Mouse (Mus musculus) 3134 (cell line): ENCODE results near the gene Pdha1.

Source experiments
- DNase-seq: peaks from one replicate; pipeline ENCODE4 v3.0.0-alpha.2; 2011; ENCODE audit warnings: low spot score; ENCODE audit not compliant: insufficient read length; ENCODE audit errors: extremely low read depth

Gene Pdha1

GRCm38 (mm10) chrX:160137861-160138717 lies at the start of gene Pdha1:
Pdha1 (minus strand) TSS chrX:160138413.
- DNase-seq, result peak; percentile 93

- no peak for DNase-seq
These were observed 40.8 kb upstream of the Pdha1 start for GRCm38 (mm10) chrX:160179032-160179431.

GRCm38 (mm10) chrX:160170150-160170549 lies 31.9 kb upstream of the Pdha1 start:
- peak; percentile 13 for DNase-seq

- DNase-seq, result no peak
These were observed 28.2 kb upstream of the Pdha1 start for GRCm38 (mm10) chrX:160166246-160166985.

GRCm38 (mm10) chrX:160164259-160164658 lies 26.0 kb upstream of the Pdha1 start:
- peak; percentile 6 for DNase-seq

- no peak for DNase-seq
These were observed 15.1 kb upstream of the Pdha1 start for GRCm38 (mm10) chrX:160153147-160153815.

GRCm38 (mm10) chrX:160148859-160149258 lies 10.6 kb upstream of the Pdha1 start:
- no peak for DNase-seq

- DNase-seq, result no peak
These were observed 9.2 kb upstream of the Pdha1 start for GRCm38 (mm10) chrX:160147406-160147805.

- no peak for DNase-seq
These were observed 8.6 kb upstream of the Pdha1 start for GRCm38 (mm10) chrX:160146806-160147205.

GRCm38 (mm10) chrX:160137177-160137860 lies 894 bp downstream of the Pdha1 start:
- no peak for DNase-seq

- no peak for DNase-seq
These were observed 2.1 kb downstream of the Pdha1 start for GRCm38 (mm10) chrX:160136153-160136552.

GRCm38 (mm10) chrX:160135719-160136118 lies 2.5 kb downstream of the Pdha1 start:
- DNase-seq, result no peak

GRCm38 (mm10) chrX:160134136-160134843 lies 3.9 kb downstream of the Pdha1 start:
- no peak for DNase-seq

- no peak for DNase-seq
These were observed 21.6 kb downstream of the Pdha1 start for GRCm38 (mm10) chrX:160116658-160117057.

GRCm38 (mm10) chrX:160116074-160116473 lies 22.1 kb downstream of the Pdha1 start:
- DNase-seq, result no peak

- DNase-seq, result no peak
These were observed 24.4 kb downstream of the Pdha1 start for GRCm38 (mm10) chrX:160113777-160114176.

- DNase-seq, result no peak
These were observed 30.4 kb downstream of the Pdha1 start for GRCm38 (mm10) chrX:160107817-160108216.

GRCm38 (mm10) chrX:160091973-160092372 lies 46.2 kb downstream of the Pdha1 start:
- DNase-seq, result no peak
